Mouse (Mus musculus) kidney, embryonic 14.5 days (tissue): Measurements from ENCODE around the gene Cxcr4. TPM values are rescaled to one million over a fixed set of nuclear protein-coding genes. Genes with fewer than 3 reads are reported as not detected.
"Not testable (repeated sequence)": the region's sequence is repeated elsewhere in the genome, so short reads cannot be mapped to it uniquely, and the experiment has no call there.

Source experiments
- ATAC-seq: fragments of 200-750 bp; cut with Nextera tagmentation; 2 replicates; pipeline ENCODE4 v1.8.0; 2017; ENCODE audit warnings: moderate number of reproducible peaks, mild to moderate bottlenecking, moderate TSS enrichment, moderate library complexity; ENCODE audit not compliant: low FRiP score, low TSS enrichment
- H3K27ac ChIP-seq: fragments of 300-500 bp; sonication (generic); 2 replicates; pipeline ENCODE4 v1.5.1; 2014; ENCODE audit warnings: low read depth, mild to moderate bottlenecking, low read length, moderate library complexity, mixed read lengths
- H3K27me3 ChIP-seq: fragments of 300-500 bp; sonication (generic); 2 replicates; pipeline ENCODE4 v1.6.1; 2014; ENCODE audit warnings: mild to moderate bottlenecking, low read length; ENCODE audit not compliant: control insufficient read depth, insufficient read depth
- H3K36me3 ChIP-seq: fragments of 300-500 bp; sonication (generic); 2 replicates; pipeline ENCODE4 v1.6.1; 2014; ENCODE audit warnings: low read length, mixed read lengths; ENCODE audit not compliant: control insufficient read depth, insufficient read depth
- H3K4me1 ChIP-seq: fragments of 300-500 bp; sonication (generic); 2 replicates; pipeline ENCODE4 v1.6.1; 2014; ENCODE audit warnings: low read length, mixed read lengths; ENCODE audit not compliant: control insufficient read depth, insufficient read depth
- H3K4me2 ChIP-seq: fragments of 300-500 bp; sonication (generic); replicated peaks from 2 replicates; pipeline ENCODE4 v1.6.1; 2014; ENCODE audit warnings: low read depth, mild to moderate bottlenecking, low read length
- H3K4me3 ChIP-seq: fragments of 300-500 bp; sonication (generic); 2 replicates; pipeline ENCODE4 v1.5.1; 2014; ENCODE audit warnings: mild to moderate bottlenecking, low read length
- H3K9ac ChIP-seq: fragments of 300-500 bp; sonication (generic); 2 replicates; pipeline ENCODE4 v1.6.1; 2014; ENCODE audit warnings: low read depth, mild to moderate bottlenecking, low read length, moderate library complexity
- H3K9me3 ChIP-seq: fragments of 300-500 bp; sonication (generic); 2 replicates; pipeline ENCODE4 v1.6.1; 2016; ENCODE audit warnings: low read length; ENCODE audit not compliant: control insufficient read depth
- WGBS: fragments of 180-500 bp; shearing (Covaris S2); extraction: QIAGEN DNeasy Blood & Tissue Kit; methylation state at CpG from one replicate; pipeline ENCODE4 v1.1.7; 2014; 5-methylcytosine and 5-hydroxymethylcytosine counted together
- polyA plus RNA-seq: library from polyadenylated mRNA; unstranded; fragments of >200 nt; fragmentation: Nextera tagmentation; extraction: Ambion mirVana; gene quantifications from 2 replicates; pipeline ENCODE4 v1.2.1, GENCODE M21; 2014

The Cxcr4 gene
- polyA plus RNA-seq, 1 experiment from 2014 or later, result 10.7 TPM

DNA sequence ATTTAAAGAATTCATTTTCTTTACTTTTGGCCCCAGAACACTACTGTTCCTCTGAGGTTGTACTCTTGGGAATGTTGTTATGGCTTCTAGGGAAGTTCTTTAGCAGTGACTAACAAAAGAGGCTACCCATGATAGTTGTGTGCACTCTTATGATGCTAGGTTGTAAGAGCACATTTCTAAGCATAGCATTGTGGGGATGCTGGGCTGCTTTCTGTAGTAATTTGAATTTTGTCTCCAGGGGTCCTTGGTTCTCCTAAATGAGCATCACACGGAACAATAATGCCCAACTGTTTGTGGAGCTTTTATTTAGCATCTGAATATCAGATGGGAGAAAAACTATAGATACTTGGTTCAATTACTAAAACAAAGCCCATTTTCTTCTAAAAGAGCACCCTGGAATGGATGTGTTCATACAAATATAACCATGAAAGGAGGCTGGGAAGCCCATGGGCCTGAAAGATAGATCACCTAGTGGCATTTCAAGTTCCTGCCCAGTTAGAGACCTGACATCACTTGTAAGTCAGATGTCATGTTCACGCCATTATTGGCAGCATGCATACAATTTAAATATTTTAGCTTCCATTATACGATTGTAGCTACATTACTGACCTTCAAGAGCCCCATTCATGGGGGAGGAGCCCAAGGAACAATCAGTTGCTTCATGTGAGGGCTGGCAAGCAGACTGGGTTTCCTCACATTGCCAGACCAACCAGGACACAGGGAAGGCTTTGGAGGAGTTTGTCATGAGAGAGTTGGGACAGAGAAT is 6.5 kb downstream of the Cxcr4 start:
- WGBS, result 67% methylated on average over 3 of the region's 3 CpGs
- Histone ChIP-seq H3K4me3 (no peak overlapping the region), H3K9ac (no peak overlapping the region), H3K27ac (no peak overlapping the region), H3K27me3 (no peaks in the 10 kb centered on the region), H3K4me1 (no peaks in the 10 kb centered on the region), H3K36me3 (peaks cover 17% of the 10 kb centered on the region; the same call in 1 of the 2 replicates), H3K9me3 (peaks cover 5% of the 10 kb centered on the region; the same call in 1 of the 2 replicates), H3K4me2 (no peak overlapping the region)
- no peak for ATAC-seq

DNA sequence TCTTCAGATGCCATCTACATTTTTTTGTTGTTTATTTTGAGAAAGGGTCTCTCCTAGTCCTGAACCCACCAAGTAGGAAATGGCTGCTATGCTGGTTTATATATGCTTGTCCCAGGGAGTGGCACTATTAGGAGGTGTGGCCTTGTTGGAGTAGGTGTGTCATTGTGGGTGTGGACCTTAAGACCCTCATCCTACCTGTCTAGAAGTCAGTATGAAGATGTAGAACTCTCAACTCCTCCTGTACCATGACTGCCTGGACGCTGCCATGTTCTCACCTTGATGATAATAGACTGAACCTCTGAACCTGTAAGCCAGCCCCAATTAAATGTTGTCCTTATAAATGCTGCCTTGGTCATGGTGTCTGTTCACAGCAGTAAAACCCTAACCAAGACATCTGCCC is 7.4 kb downstream of the Cxcr4 start:
- peaks cover 17% of the 10 kb centered on the region; the same call in 1 of the 2 replicates for H3K36me3 ChIP-seq
- H3K4me1 ChIP-seq, H3K27ac ChIP-seq, H3K4me3 ChIP-seq, ATAC-seq, H3K4me2 ChIP-seq, H3K9ac ChIP-seq, H3K9me3 ChIP-seq, H3K27me3 ChIP-seq: not testable (repeated sequence)
- WGBS, result 100% methylated on average over 1 of the region's 1 CpGs

DNA sequence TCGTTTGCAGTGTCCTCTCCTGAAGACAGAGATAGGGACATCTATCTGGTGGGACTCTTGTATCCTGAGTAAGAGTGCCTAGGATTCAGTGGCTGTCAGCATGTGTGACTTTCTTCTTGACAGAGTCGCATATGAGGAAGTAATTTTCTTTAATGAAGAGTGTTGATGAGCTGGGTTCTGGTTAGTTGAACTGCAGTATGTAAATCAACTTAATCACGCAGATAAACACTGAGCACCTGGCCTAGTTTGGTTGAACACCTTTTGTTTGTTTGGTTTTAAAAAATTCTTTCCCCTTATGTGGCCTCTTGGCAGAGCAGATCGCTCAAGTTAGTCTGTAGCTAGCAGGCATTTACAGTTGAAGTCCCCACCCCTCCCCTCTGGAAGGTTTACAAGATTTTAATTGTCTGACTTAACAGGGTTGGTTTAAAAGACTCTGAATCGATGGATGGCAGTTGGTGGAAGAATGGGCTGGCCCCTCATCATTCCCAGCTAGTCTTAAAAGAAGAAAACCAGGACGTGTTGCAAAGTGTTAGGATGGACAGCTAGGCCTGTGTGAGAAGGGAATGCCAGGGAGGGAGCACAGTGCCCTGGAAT is 8.7 kb downstream of the Cxcr4 start:
- Histone ChIP-seq H3K36me3 (peaks cover 6% of the 10 kb centered on the region; the same call in 1 of the 2 replicates), H3K9me3 (peaks cover 5% of the 10 kb centered on the region; the same call in 1 of the 2 replicates), H3K27ac (no peak overlapping the region), H3K27me3 (no peaks in the 10 kb centered on the region), H3K4me3 (no peak overlapping the region), H3K4me1 (no peaks in the 10 kb centered on the region), H3K9ac (no peak overlapping the region), H3K4me2 (no peak overlapping the region)
- ATAC-seq, result no peak
- WGBS, result 45% methylated on average over 6 of the region's 6 CpGs

DNA sequence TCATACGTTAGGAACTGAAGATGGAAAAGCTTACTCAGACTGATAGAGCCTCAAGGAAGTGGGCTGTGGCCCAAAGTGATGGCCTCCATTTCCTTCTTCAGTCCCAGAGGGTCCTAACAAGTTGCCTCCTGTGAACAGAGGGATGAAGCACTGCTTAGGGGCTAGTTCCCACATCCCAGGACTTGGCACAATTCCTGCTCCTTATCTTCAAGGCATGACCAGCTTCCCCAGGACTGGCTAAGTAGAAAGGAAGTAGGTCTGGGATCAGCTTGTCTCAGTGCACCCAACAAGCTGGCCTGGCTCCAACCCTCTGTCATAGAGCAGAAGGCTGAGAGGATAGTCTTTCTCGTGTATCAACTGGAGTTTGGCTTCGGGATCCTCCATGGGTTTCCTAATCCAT is 11.8 kb downstream of the Cxcr4 start:
- H3K36me3 ChIP-seq, result no peaks in the 10 kb centered on the region
- WGBS, result 81% methylated on average over 3 of the region's 3 CpGs
- H3K4me2 ChIP-seq, result no peak overlapping the region
- H3K4me1 ChIP-seq, result no peaks in the 10 kb centered on the region
- no peak overlapping the region for H3K9ac ChIP-seq
- no peak overlapping the region for H3K4me3 ChIP-seq
- H3K27ac ChIP-seq, result no peak overlapping the region
- ATAC-seq, result no peak
- H3K27me3 ChIP-seq, result no peaks in the 10 kb centered on the region
- H3K9me3 ChIP-seq, result peaks cover 5% of the 10 kb centered on the region; the same call in 1 of the 2 replicates

DNA sequence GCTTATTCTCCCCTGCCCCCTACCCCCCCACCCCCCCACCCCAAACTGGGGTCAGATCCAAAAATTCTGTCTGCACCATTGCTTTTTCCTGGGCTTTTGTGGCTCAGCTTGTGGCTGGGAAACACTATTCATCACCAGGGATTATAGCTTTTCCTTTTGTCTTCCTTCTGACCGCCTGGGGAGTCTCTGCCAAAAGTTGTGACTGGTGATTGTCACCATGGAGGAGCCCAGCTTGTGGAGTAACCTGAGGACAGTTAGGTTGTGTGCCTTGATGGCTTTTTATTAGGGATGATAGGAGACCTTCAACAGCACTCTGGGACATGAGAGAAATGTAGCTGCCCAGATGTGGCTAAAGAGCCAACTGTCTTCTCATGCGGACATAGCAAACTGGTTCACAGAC is 13.6 kb downstream of the Cxcr4 start:
- no peaks in the 10 kb centered on the region for H3K36me3 ChIP-seq
- H3K4me2 ChIP-seq, result no peak overlapping the region
- H3K9me3 ChIP-seq, result peaks cover 5% of the 10 kb centered on the region; the same call in 1 of the 2 replicates
- ATAC-seq, result no peak
- no peaks in the 10 kb centered on the region for H3K27me3 ChIP-seq
- H3K9ac ChIP-seq, result no peak overlapping the region
- H3K4me3 ChIP-seq, result no peak overlapping the region
- WGBS, result 75% methylated on average over 2 of the region's 2 CpGs
- no peak overlapping the region for H3K27ac ChIP-seq
- no peaks in the 10 kb centered on the region for H3K4me1 ChIP-seq

DNA sequence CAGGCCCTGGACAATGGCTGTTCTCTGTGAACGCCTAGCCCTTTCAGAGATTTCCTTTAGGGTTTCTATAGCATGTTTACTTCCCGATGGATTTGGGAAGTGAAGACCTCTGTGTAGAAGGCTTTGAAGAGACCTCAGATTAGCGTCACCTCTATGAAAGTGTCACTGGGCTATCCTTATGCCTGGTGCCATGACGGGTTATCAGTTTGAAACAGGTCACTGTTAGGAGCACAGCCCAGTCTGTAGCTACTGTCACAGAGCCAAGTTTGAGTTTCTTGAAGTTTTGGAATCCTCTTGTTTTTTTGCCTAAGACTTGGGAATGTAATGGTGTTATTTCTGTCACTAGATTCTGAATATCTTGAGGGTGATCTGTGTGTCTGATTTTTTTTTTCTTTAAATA is 17.0 kb downstream of the Cxcr4 start:
- Histone ChIP-seq H3K4me1 (no peaks in the 10 kb centered on the region), H3K9me3 (no peaks in the 10 kb centered on the region), H3K4me2 (no peak overlapping the region), H3K27ac (no peak overlapping the region), H3K27me3 (no peaks in the 10 kb centered on the region), H3K9ac (no peak overlapping the region), H3K4me3 (no peak overlapping the region), H3K36me3 (no peaks in the 10 kb centered on the region)
- 83% methylated on average over 4 of the region's 4 CpGs for WGBS
- no peak for ATAC-seq

DNA sequence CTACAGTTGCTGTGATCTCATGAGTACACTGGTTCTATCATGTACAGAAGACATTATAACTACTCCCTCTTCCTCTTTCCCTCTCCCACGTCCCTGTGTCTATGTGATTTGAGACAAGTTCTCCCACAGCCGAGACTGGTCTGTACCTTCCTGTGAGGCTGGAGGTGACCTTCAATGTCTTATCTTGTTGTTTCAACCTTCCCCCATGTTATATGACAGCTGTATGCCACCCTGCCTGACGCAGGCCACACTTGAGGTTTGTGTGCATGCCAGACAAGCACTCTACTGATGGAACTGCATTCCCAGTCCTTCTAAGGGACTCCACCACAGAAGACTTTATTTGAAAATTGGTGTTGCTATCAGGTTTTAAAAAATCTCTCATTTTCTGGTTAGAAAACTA is 21.1 kb downstream of the Cxcr4 start:
- Histone ChIP-seq H3K9ac (no peak overlapping the region), H3K36me3 (no peaks in the 10 kb centered on the region), H3K4me1 (0 out of 2 replicates have a peak, but pooled peaks cover 5% of the 10 kb centered on the region), H3K27me3 (no peaks in the 10 kb centered on the region), H3K27ac (no peak overlapping the region), H3K9me3 (no peaks in the 10 kb centered on the region), H3K4me3 (no peak overlapping the region), H3K4me2 (no peak overlapping the region)
- no peak for ATAC-seq
- WGBS, result 49% methylated on average over 3 of the region's 3 CpGs

DNA sequence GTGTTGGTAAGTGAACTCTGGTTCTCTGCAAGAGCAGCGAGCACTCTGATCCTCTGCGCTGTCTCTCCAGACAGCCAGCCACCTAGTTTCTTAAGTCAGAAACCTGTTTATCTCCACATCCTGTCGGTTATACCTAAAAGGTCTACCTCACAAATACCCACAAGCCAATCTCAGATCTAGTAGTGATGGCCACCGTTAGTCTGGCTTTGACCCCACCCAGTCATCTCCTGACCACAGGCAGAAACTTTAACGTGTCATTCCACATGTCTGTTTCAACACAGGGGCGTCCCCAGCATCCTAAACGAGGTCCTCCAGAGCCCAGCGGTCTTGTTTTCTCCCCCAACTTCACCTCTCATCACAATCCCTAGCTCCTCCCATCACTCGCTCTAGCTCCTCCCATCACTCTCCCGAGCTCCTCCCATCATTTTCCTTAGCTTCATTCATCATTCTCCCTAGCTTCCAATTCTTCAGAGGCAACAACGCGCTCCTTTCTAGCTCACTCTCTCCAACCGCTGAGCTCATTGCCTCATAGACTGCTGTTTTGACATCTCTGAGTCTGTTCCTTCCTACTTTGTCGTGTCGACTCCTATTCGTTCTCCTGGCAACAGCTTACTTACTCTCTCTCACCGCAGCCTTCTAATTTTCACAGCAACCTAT is 22.0 kb downstream of the Cxcr4 start:
- Histone ChIP-seq H3K9me3 (no peaks in the 10 kb centered on the region), H3K27me3 (no peaks in the 10 kb centered on the region), H3K4me2 (no peak overlapping the region), H3K4me3 (no peak overlapping the region), H3K36me3 (no peaks in the 10 kb centered on the region), H3K27ac (no peak overlapping the region), H3K4me1 (0 out of 2 replicates have a peak, but pooled peaks cover 7% of the 10 kb centered on the region), H3K9ac (no peak overlapping the region)
- no peak for ATAC-seq
- WGBS, result 83% methylated on average over 17 of the region's 17 CpGs
